ENCODE assay signal across 9 mouse cellular contexts in genomic region chr2:105854740-105855139, GRCm38 (mm10). TPM values are rescaled to one million over a fixed set of nuclear protein-coding genes. Genes with fewer than 3 reads are reported as not detected.
DNase-seq lines count a peak whose midpoint lies in the region; ATAC-seq and TF ChIP-seq lines count a peak whose summit lies in the region.
"Had no signal": no experiment of that assay in that cellular context is flagged by ENCODE, and none has a peak within 500 bp of the region (broad histone marks: within the 10 kb centered on the region; RNA-seq: fewer than 3 reads in every experiment).

No protein-coding gene starts in this region.

- no peaks in the 10 kb centered on the region for H3K4me1 ChIP-seq in forebrain, postnatal 0 days (ENCODE audit: insufficient read depth)
- no peaks in the 10 kb centered on the region for H3K4me1 ChIP-seq in forebrain, embryonic 11.5 days (replicated peaks; ENCODE audit: control insufficient read depth, insufficient read depth, low read length)
- H3K4me1 ChIP-seq: liver, embryonic 15.5 days had no signal

- TF ChIP-seq CTCF in forebrain, postnatal 0 days (IDR thresholded peaks at IDR 0.05; ENCODE audit: low read depth): no peak

- peak; percentile 64 for ATAC-seq in forebrain, postnatal 0 days
- ATAC-seq in forebrain, embryonic 11.5 days (replicated peaks; ENCODE audit: low FRiP score): no peak
- ATAC-seq in erythroid progenitor cell, adult 5-6 weeks (replicated peaks; ENCODE audit: low FRiP score, poor library complexity, severe bottlenecking): no peak
- ATAC-seq in activated CD4-positive, CD25-positive, alpha-beta regulatory T cell, adult 4 months: no peak

- H3K4me2 ChIP-seq in forebrain, postnatal 0 days (ENCODE audit: low read depth): no peak overlapping the region
- H3K4me2 ChIP-seq in forebrain, embryonic 11.5 days (ENCODE audit: low read depth, low read length, severe bottlenecking): no peak overlapping the region
- H3K4me2 ChIP-seq: liver, embryonic 15.5 days had no signal

- no peaks in the 10 kb centered on the region for H3K36me3 ChIP-seq in forebrain, postnatal 0 days (ENCODE audit: insufficient read depth)
- H3K36me3 ChIP-seq in forebrain, embryonic 11.5 days (ENCODE audit: control insufficient read depth, insufficient read depth, low read length): no peaks in the 10 kb centered on the region
- H3K36me3 ChIP-seq: liver, embryonic 15.5 days had no signal

- DNase-seq in forebrain, postnatal 0 days: peak; percentile 33
- no peak for DNase-seq in forebrain, embryonic 11.5 days (ENCODE audit: low spot score)
- DNase-seq in Muller cell, postnatal 12 days (ENCODE audit: inconsistent ontology term): peak; percentile 50
- DNase-seq in cerebellum, postnatal 36 days: peak; percentile 10 to 19
- DNase-seq in layer of hippocampus, adult 9-11 months: peak; percentile 52
- no peak for DNase-seq in thymus, postnatal 25 days

- no peaks in the 10 kb centered on the region for H3K27me3 ChIP-seq in forebrain, postnatal 0 days (ENCODE audit: insufficient read depth, low read length)
- H3K27me3 ChIP-seq in forebrain, embryonic 11.5 days (ENCODE audit: control insufficient read depth, insufficient read depth, low read length): no peaks in the 10 kb centered on the region
- H3K27me3 ChIP-seq: liver, embryonic 15.5 days had no signal

- H3K4me3 ChIP-seq in forebrain, postnatal 0 days (ENCODE audit: low read depth, low read length): no peak overlapping the region
- no peak overlapping the region for H3K4me3 ChIP-seq in forebrain, embryonic 11.5 days (ENCODE audit: low read depth, low read length)
- H3K4me3 ChIP-seq: liver, embryonic 15.5 days had no signal

- no peak overlapping the region for H3K9ac ChIP-seq in forebrain, postnatal 0 days
- no peak overlapping the region for H3K9ac ChIP-seq in forebrain, embryonic 11.5 days (ENCODE audit: low read length)
- H3K9ac ChIP-seq: liver, embryonic 15.5 days had no signal

- no peaks in the 10 kb centered on the region for H3K9me3 ChIP-seq in forebrain, postnatal 0 days (ENCODE audit: low read length)
- H3K9me3 ChIP-seq in forebrain, embryonic 11.5 days (ENCODE audit: control insufficient read depth, low read length): no peaks in the 10 kb centered on the region
- H3K9me3 ChIP-seq: liver, embryonic 15.5 days had no signal

- H3K27ac ChIP-seq in forebrain, postnatal 0 days (ENCODE audit: low read depth, low read length): no peak overlapping the region
- no peak overlapping the region for H3K27ac ChIP-seq in forebrain, embryonic 11.5 days (ENCODE audit: low read depth, low read length)
- H3K27ac ChIP-seq: liver, embryonic 15.5 days had no signal

- 50% methylated on average over 2 of the region's 2 CpGs for WGBS in forebrain, postnatal 0 days
- WGBS in forebrain, embryonic 11.5 days: 66% methylated on average over 2 of the region's 2 CpGs

RNA-seq across cellular contexts. Expression of gene Elp4, which starts 49.6 kb away (rescaled TPM):
- 27.4 and 34.0 TPM in 2 replicates for total RNA-seq in forebrain, postnatal 0 days (2014; rRNA removed)
- 23.4 and 25.6 TPM in 2 replicates for polyA plus RNA-seq in forebrain, postnatal 0 days (2015; fragmentation: Nextera tagmentation; extraction: Ambion mirVana)
- 64.3 and 69.4 TPM in 2 replicates for polyA plus RNA-seq in forebrain, embryonic 11.5 days (2014; fragmentation: Nextera tagmentation; extraction: Ambion mirVana)
- 9.0 and 34.8 TPM in 2 replicates for total RNA-seq in erythroid progenitor cell, adult 5-6 weeks (2015; ENCODE audit: low replicate concordance)
- total RNA-seq in erythroid progenitor cell, adult 5-6 weeks (2017; ENCODE audit: low replicate concordance): 6.5 and 9.2 TPM in 2 replicates
- 10 to 100 TPM; 10.4 to 12.7 TPM for polyA plus RNA-seq in activated CD4-positive, CD25-positive, alpha-beta regulatory T cell, adult 4 months (2017; shearing (Covaris generic))

RNA-seq across cellular contexts. Expression of gene Immp1l, which starts 49.7 kb away (rescaled TPM):
- 47.5 and 61.3 TPM in 2 replicates for total RNA-seq in forebrain, postnatal 0 days (2014; rRNA removed)
- polyA plus RNA-seq in forebrain, postnatal 0 days (2015; fragmentation: Nextera tagmentation; extraction: Ambion mirVana): 114 and 123 TPM in 2 replicates
- 129 and 134 TPM in 2 replicates for polyA plus RNA-seq in forebrain, embryonic 11.5 days (2014; fragmentation: Nextera tagmentation; extraction: Ambion mirVana)
- 9.6 and 13.3 TPM in 2 replicates for total RNA-seq in erythroid progenitor cell, adult 5-6 weeks (2015; ENCODE audit: low replicate concordance)
- total RNA-seq in erythroid progenitor cell, adult 5-6 weeks (2017; ENCODE audit: low replicate concordance): 12.0 and 17.7 TPM in 2 replicates
- 10 to 100 TPM; 55.0 to 56.4 TPM for polyA plus RNA-seq in activated CD4-positive, CD25-positive, alpha-beta regulatory T cell, adult 4 months (2017; shearing (Covaris generic))

Comparison
In these comparisons a context has a peak if more than half of its experiments do, and no peak if none do; other contexts are left out.
1. DNase-seq: peak in forebrain, postnatal 0 days (single experiment), Muller cell, postnatal 12 days (single experiment), cerebellum, postnatal 36 days (2 of 2) and layer of hippocampus, adult 9-11 months (single experiment); none in forebrain, embryonic 11.5 days (single experiment) and thymus, postnatal 25 days (single experiment).